Mouse (Mus musculus) bone marrow, adult 2 months (tissue): ENCODE data around the gene Dcst2. TPM values are rescaled to one million over a fixed set of nuclear protein-coding genes. Genes with fewer than 3 reads are reported as not detected.

ENCODE experiments used
- H3K27ac ChIP-seq: fragments of 200-500 bp; 2 replicates; pipeline ENCODE4 v1.5.1; 2012; ENCODE audit warnings: low read depth, mild to moderate bottlenecking, control low read depth, inconsistent platforms, low read length; ENCODE audit not compliant: control insufficient read depth, poor library complexity, insufficient read depth
- H3K4me1 ChIP-seq: fragments of 200-500 bp; 2 replicates; pipeline ENCODE4 v1.6.1; 2011; ENCODE audit warnings: low read length; ENCODE audit not compliant: control insufficient read depth, insufficient read depth
- H3K4me3 ChIP-seq: fragments of 200-500 bp; replicated peaks from 2 replicates; pipeline ENCODE3; 2011; ENCODE audit warnings: mild to moderate bottlenecking, low read depth, low read length, control low read depth; ENCODE audit not compliant: control insufficient read depth
- CTCF ChIP-seq: fragments of 200-500 bp; IDR thresholded peaks from 2 replicates; pipeline ENCODE4 v1.5.1; 2011; ENCODE audit warnings: low read length, control low read depth; ENCODE audit not compliant: control insufficient read depth, insufficient read depth
- POLR2A ChIP-seq: fragments of 200-500 bp; IDR thresholded peaks from 2 replicates; pipeline ENCODE4 v1.6.1; 2011; ENCODE audit warnings: low read depth, mild to moderate bottlenecking, control low read depth, low read length, borderline replicate concordance; ENCODE audit not compliant: control insufficient read depth
- WGBS: fragments of 180-500 bp; shearing (Covaris S2); methylation state at CpG from one replicate; pipeline ENCODE4 v1.1.7; 2018; 5-methylcytosine and 5-hydroxymethylcytosine counted together
- polyA plus RNA-seq: library from polyadenylated mRNA; stranded (reverse); fragments of >200 nt; gene quantifications from 2 replicates; pipeline ENCODE4 v1.2.4, GENCODE M21; 2011; ENCODE audit warnings: low replicate concordance; ENCODE audit not compliant: missing spikeins, insufficient read depth, insufficient read length

Dcst2 gene
- polyA plus RNA-seq, 1 experiment: not detected

DNA sequence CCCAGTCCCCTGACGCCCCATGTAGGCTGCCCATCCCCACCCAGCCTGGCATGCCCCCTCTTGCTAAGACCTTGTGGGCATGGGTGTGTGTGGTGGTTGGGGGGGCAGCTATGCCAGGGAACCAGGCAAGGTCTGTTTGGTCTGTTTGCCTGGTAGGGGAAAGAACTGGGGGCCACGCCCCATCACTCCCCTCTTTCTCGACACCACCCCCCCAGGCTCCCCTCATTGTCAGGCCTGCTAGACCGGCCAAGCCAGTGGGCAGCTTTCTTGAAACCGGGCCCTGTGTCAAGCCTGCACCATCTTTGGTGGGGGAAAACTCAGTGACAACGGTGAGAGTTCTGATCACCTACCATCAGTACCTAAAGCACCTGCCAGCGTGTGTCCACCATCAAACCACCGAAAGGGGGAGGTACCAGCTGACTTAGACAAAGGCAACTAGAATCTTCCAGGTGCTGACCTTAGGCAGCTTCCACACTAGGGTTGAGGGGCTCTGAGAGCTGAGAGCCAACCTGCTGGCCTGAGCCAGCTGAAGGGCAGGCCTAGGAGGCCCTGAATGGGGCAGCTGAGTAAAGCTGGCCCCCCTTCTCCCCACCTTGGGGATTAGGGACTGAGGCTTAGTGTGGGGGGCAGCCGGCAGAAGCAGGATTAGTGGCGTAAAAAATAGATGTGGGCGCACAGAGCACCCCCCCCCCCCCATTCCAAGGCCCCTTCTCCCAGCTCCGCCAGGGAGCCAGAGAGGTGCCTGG, 22.7 kb downstream of the Dcst2 start:
- TF ChIP-seq POLR2A: no peak
- TF ChIP-seq CTCF: no peak
- Histone ChIP-seq H3K27ac (peak overlapping the region; percentile 75), H3K4me1 (peaks cover 6% of the 10 kb centered on the region), H3K4me3 (peak overlapping the region; percentile 54)
- 69% methylated on average over 12 of the region's 12 CpGs for WGBS

DNA sequence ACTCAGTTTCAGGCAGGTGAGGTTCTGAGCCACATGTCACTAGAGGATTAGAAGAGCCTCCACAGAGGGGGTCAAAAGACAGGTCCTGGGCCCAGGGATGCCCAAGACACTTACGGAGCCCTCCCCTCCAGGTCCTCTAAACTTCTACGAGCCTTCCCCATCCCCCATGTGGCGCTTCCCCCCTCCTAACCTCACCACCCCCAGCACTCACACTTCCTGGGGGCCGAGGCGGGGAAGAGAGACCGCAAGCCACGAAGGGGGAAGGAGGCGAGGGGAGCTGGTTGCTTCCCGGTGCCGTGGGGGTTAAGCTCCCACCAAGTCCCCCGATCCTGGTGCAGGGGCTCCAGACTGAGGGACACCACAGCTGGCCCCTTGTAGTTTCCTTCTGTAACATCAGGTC, 23.7 kb downstream of the Dcst2 start:
- Histone ChIP-seq H3K4me3 (peak overlapping the region; percentile 54), H3K4me1 (peaks cover 2% of the 10 kb centered on the region), H3K27ac (peak overlapping the region; percentile 75)
- WGBS: 7% methylated on average over 11 of the region's 11 CpGs
- TF ChIP-seq POLR2A (peak; percentile 40; the same call in 1 of the 2 replicates), CTCF (no peak)

- Histone ChIP-seq H3K27ac (peak overlapping the region; percentile 93), H3K4me1 (peaks cover 2% of the 10 kb centered on the region), H3K4me3 (peak overlapping the region; percentile 67)
- WGBS: 62% methylated on average over 17 of the region's 17 CpGs
- TF ChIP-seq CTCF (no peak), POLR2A (no peak)
Observed at GRCm38 (mm10) chr3:89386438-89387420, 25.0 kb downstream of the Dcst2 start.

DNA sequence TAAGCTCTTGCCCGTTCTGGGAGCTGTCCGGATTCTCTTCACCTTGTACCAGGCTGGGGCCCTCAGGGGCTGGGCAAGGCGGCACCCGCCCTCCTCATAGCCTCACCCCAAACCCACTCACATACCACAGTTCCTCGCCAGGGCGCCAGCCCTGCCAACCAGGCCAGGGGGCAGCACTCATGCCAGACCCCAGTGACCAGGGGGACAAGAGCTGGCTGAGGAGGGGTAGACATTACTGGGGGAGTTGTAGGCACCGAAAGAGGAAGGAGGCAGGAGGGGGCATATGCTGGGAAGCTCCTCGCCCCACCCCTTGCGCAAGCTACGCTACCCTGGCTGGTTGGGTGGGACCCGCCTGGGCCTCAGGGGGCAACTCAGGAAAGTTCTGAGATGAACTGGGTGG, 25.9 kb downstream of the Dcst2 start:
- H3K27ac ChIP-seq: peak overlapping the region; percentile 93
- TF ChIP-seq CTCF: no peak
- TF ChIP-seq POLR2A: peak; percentile 41; the same call in 1 of the 2 replicates
- peak overlapping the region; percentile 67 for H3K4me3 ChIP-seq
- 30% methylated on average over 11 of the region's 11 CpGs for WGBS
- peaks cover 2% of the 10 kb centered on the region for H3K4me1 ChIP-seq

GRCm38 (mm10) chr3:89388134-89388881, 26.5 kb downstream of the Dcst2 start:
- H3K4me3 ChIP-seq: peak overlapping the region; percentile 67
- peaks cover 2% of the 10 kb centered on the region for H3K4me1 ChIP-seq
- H3K27ac ChIP-seq: peak overlapping the region; percentile 93
- no peak for TF ChIP-seq CTCF
- 0 out of 2 replicates have a peak, but pooled peaks have one; percentile 20 for TF ChIP-seq POLR2A
- 36% methylated on average over 11 of the region's 11 CpGs for WGBS

- H3K27ac ChIP-seq: peak overlapping the region; percentile 93
- TF ChIP-seq POLR2A: no peak
- TF ChIP-seq CTCF: no peak
- H3K4me3 ChIP-seq: peak overlapping the region; percentile 43
- 24% methylated on average over 5 of the region's 6 CpGs for WGBS
- no peaks in the 10 kb centered on the region; the same call in none of the 2 replicates for H3K4me1 ChIP-seq
Observed at GRCm38 (mm10) chr3:89388901-89389740, 27.3 kb downstream of the Dcst2 start.

DNA sequence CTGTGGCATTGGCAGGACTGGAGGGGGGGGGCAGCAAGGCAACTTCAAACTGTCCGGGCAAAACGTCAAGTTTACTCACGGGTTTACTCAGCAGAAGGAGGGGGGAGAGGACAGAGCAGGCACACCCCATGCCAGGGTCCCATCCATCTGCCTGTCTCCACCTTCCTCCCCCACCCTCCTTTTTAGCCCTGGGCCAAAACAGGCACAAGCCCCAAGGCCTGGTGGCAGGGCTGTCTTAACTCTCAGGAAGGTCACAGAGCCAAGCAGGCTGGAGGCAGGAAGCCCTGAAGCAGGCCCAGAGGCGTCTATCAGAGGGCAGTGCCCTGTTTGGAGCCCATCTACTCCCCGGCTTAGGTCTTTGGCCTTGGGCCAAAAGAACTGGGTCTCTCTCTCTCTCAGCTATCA, 28.3 kb downstream of the Dcst2 start:
- 17% methylated on average over 5 of the region's 5 CpGs for WGBS
- Histone ChIP-seq H3K4me1 (no peaks in the 10 kb centered on the region; the same call in none of the 2 replicates), H3K27ac (peak overlapping the region; percentile 60), H3K4me3 (peak overlapping the region; percentile 40)
- TF ChIP-seq POLR2A (no peak), CTCF (no peak)
